Mouse (Mus musculus) hindbrain, embryonic 14.5 days (tissue): ENCODE measurements around the gene Irf6. TPM values are rescaled to one million over a fixed set of nuclear protein-coding genes. Genes with fewer than 3 reads are reported as not detected.

Source experiments
- ATAC-seq: fragments of 200-750 bp; cut with Nextera tagmentation; 2 replicates; pipeline ENCODE4 v1.8.0; 2017; ENCODE audit warnings: moderate number of reproducible peaks, mild to moderate bottlenecking, moderate TSS enrichment, moderate library complexity; ENCODE audit not compliant: low FRiP score
- DNase-seq: peaks from one replicate; pipeline ENCODE4 v3.0.0-alpha.2; 2015; ENCODE audit warnings: low spot score
- H3K27ac ChIP-seq: fragments of 300-500 bp; sonication (generic); 2 replicates; pipeline ENCODE4 v1.5.1; 2014; ENCODE audit warnings: mild to moderate bottlenecking, moderate library complexity
- H3K27me3 ChIP-seq: fragments of 300-500 bp; sonication (generic); 2 replicates; pipeline ENCODE4 v1.6.1; 2014; ENCODE audit warnings: mild to moderate bottlenecking, low read length, mixed read lengths; ENCODE audit not compliant: control insufficient read depth, insufficient read depth
- H3K36me3 ChIP-seq: fragments of 300-500 bp; sonication (generic); replicated peaks from 2 replicates; pipeline ENCODE4 v1.6.1; 2014; ENCODE audit not compliant: control insufficient read depth, insufficient read depth
- H3K4me1 ChIP-seq: fragments of 300-500 bp; sonication (generic); replicated peaks from 2 replicates; pipeline ENCODE4 v1.6.1; 2014; ENCODE audit warnings: antibody characterized with exemption, low read length, mixed read lengths; ENCODE audit not compliant: control insufficient read depth, insufficient read depth
- H3K4me2 ChIP-seq: fragments of 300-500 bp; sonication (generic); replicated peaks from 2 replicates; pipeline ENCODE4 v1.6.1; 2014; ENCODE audit warnings: mild to moderate bottlenecking, moderate library complexity
- H3K4me3 ChIP-seq: fragments of 300-500 bp; sonication (generic); replicated peaks from 2 replicates; pipeline ENCODE4 v1.5.1; 2014; ENCODE audit warnings: mild to moderate bottlenecking, low read length
- H3K9ac ChIP-seq: fragments of 300-500 bp; sonication (generic); 2 replicates; pipeline ENCODE4 v1.6.1; 2014
- H3K9me3 ChIP-seq: fragments of 300-500 bp; sonication (generic); 2 replicates; pipeline ENCODE4 v1.6.1; 2016; ENCODE audit warnings: low read length; ENCODE audit not compliant: control insufficient read depth
- WGBS: fragments of 180-500 bp; shearing (Covaris S2); extraction: QIAGEN DNeasy Blood & Tissue Kit; methylation state at CpG from one replicate; pipeline ENCODE4 v1.1.7; 2014; 5-methylcytosine and 5-hydroxymethylcytosine counted together
- polyA plus RNA-seq: library from polyadenylated mRNA; unstranded; fragments of >200 nt; fragmentation: Nextera tagmentation; extraction: Ambion mirVana; gene quantifications from 2 replicates; pipeline ENCODE4 v1.2.1, GENCODE M21; 2014

The Irf6 gene
- polyA plus RNA-seq, 1 experiment from 2014 or later, result 1.0 TPM

DNA sequence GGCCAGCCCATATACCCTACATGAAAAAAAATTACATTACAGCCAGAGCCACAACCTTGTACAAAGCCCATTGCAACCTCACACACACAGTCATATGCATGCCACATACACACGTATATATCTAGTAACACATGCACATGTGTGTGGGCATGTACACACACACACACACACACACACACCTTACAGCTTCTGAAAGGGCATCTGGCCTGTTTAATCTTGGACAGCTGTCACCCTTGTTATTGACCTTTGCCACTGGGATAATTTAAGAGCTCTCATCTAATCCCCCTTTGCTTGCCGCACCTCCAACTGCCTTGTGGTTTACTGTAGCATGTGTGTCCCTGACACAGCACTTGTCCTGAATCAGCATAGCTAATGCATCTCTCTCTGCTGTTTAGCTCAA, 50.9 kb downstream of the Irf6 start:
- Histone ChIP-seq H3K4me1 (no peaks in the 10 kb centered on the region), H3K9ac (no peak overlapping the region), H3K9me3 (no peaks in the 10 kb centered on the region), H3K27me3 (no peaks in the 10 kb centered on the region), H3K27ac (no peak overlapping the region), H3K36me3 (no peaks in the 10 kb centered on the region), H3K4me2 (no peak overlapping the region), H3K4me3 (no peak overlapping the region)
- DNase-seq (no peak), ATAC-seq (no peak)
- WGBS, result 93% methylated on average over 2 of the region's 2 CpGs

DNA sequence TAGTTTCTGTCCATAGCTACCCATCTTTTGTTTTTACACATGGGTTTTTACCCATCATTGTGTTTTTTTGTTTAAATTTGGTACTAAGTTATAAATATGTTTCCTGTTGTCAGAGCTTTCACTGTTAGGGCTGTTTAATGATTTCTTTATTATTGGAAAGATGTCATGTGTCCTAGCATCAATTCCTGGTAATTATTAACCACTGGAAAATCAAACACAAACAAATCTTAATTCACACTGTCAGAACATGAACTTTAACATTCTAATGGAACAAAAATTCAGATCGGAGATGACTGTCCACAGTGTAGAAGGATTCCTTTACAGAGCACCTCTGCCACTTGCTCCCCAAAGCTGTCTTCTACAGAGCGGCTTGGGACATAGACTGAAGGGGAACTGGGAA, 52.5 kb downstream of the Irf6 start:
- no peak for ATAC-seq
- 97% methylated on average over 2 of the region's 2 CpGs for WGBS
- H3K4me1 ChIP-seq, result no peaks in the 10 kb centered on the region
- no peak overlapping the region for H3K9ac ChIP-seq
- H3K27me3 ChIP-seq, result no peaks in the 10 kb centered on the region
- H3K4me2 ChIP-seq, result no peak overlapping the region
- no peaks in the 10 kb centered on the region for H3K36me3 ChIP-seq
- no peak for DNase-seq
- no peak overlapping the region for H3K27ac ChIP-seq
- H3K9me3 ChIP-seq, result no peaks in the 10 kb centered on the region
- H3K4me3 ChIP-seq, result no peak overlapping the region

DNA sequence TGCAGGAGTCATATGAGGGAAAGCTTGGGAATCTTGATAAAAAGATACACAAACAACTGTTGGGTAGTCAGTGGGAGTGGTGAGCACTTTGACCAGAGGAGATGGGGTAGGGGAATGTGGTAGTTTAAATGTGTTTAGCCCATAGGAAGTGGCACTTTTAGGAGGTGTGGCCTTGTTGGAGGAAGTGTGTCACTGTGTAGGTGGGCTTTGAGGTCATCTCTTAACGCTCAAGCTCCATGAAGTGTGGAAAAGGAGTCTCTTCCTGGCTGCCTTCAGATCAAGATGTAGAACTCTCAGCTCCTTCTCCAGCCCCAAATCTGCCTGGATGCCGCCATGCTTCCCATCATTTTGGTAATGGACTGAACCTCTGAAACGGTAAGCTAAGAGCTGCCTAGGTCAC, 54.6 kb downstream of the Irf6 start, which contains the start of gene Lamb3:
TSS of gene Lamb3 (plus strand) at position 197 of the 400 bp plus-strand sequence.
- H3K4me3 ChIP-seq, result no peak within 1 kb of the TSS
- H3K27me3 ChIP-seq, result no peaks in the 10 kb centered on the region
- H3K4me1 ChIP-seq, result no peaks in the 10 kb centered on the region
- H3K4me2 ChIP-seq, result no peak within 1 kb of the TSS
- H3K36me3 ChIP-seq, result no peaks in the 10 kb centered on the region
- H3K9ac ChIP-seq, result no peak within 1 kb of the TSS
- no peaks in the 10 kb centered on the region for H3K9me3 ChIP-seq
- DNase-seq, result no peak
- no peak for ATAC-seq
- H3K27ac ChIP-seq, result no peak within 1 kb of the TSS
- 94% methylated on average over 3 of the region's 3 CpGs for whole genome bisulfite sequencing

DNA sequence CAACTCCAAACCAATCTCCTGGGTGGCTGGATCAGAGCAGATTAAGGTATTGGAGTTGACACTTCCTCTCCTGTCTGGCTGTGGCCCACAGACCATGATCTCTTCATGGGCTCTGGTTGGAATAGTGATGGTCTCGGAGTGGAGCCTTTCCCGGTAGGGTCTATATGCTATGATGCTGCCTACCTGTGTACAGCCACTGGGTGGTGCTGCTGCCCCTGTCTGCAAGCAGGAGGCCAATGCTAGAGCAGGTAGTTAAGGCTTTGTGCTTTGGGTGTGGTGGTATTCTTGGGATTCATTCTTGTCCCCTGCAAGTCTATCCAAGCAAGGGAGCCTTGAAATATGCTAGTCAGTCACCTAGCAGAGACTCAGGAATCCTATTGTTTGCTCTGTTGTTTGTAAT, 55.3 kb downstream of the Irf6 start:
- Histone ChIP-seq H3K4me3 (no peak overlapping the region), H3K27me3 (no peaks in the 10 kb centered on the region), H3K27ac (no peak overlapping the region), H3K9ac (no peak overlapping the region), H3K36me3 (no peaks in the 10 kb centered on the region), H3K9me3 (no peaks in the 10 kb centered on the region), H3K4me1 (no peaks in the 10 kb centered on the region), H3K4me2 (no peak overlapping the region)
- ATAC-seq, result no peak
- WGBS, result 46% methylated on average over 2 of the region's 2 CpGs
- DNase-seq, result no peak

- ATAC-seq, result no peak
- no peak for DNase-seq
- Histone ChIP-seq H3K4me3 (no peak overlapping the region), H3K27me3 (no peaks in the 10 kb centered on the region), H3K9me3 (no peaks in the 10 kb centered on the region), H3K4me1 (no peaks in the 10 kb centered on the region), H3K9ac (no peak overlapping the region), H3K27ac (no peak overlapping the region), H3K4me2 (no peak overlapping the region), H3K36me3 (no peaks in the 10 kb centered on the region)
- 76% methylated on average over 5 of the region's 5 CpGs for WGBS
These were observed 58.5 kb downstream of the Irf6 start for GRCm38 (mm10) chr1:193211371-193211770.

- Histone ChIP-seq H3K27ac (no peak overlapping the region), H3K9ac (no peak overlapping the region), H3K9me3 (no peaks in the 10 kb centered on the region), H3K36me3 (no peaks in the 10 kb centered on the region), H3K4me1 (no peaks in the 10 kb centered on the region), H3K27me3 (no peaks in the 10 kb centered on the region), H3K4me3 (no peak overlapping the region), H3K4me2 (no peak overlapping the region)
- 77% methylated on average over 5 of the region's 5 CpGs for WGBS
- ATAC-seq (no peak), DNase-seq (no peak)
These were observed 61.1 kb downstream of the Irf6 start for GRCm38 (mm10) chr1:193214053-193214452.

DNA sequence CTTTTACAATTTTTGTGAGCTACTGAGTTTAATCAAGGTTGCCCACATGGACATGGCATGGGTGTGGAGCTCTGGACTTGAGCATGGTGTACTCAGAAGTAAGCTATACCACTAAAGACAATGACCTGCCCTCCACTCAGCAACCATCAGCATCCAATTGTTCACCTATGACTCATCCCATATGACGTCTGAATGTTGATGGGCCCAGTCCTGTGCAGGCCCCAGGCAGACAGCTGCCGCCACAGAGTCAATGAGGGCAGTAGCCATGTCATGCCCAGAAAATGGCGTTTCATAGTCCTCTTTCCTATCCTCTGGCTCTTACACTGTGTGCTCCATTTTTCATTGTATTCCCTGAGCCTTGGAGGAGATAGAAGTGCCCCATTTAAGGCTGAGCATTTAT, 63.1 kb downstream of the Irf6 start:
- H3K4me2 ChIP-seq, result no peak overlapping the region
- DNase-seq (no peak), ATAC-seq (no peak)
- no peaks in the 10 kb centered on the region for H3K4me1 ChIP-seq
- no peak overlapping the region for H3K27ac ChIP-seq
- H3K27me3 ChIP-seq, result no peaks in the 10 kb centered on the region
- 76% methylated on average over 3 of the region's 3 CpGs for WGBS
- H3K9ac ChIP-seq, result no peak overlapping the region
- no peak overlapping the region for H3K4me3 ChIP-seq
- no peaks in the 10 kb centered on the region for H3K9me3 ChIP-seq
- H3K36me3 ChIP-seq, result no peaks in the 10 kb centered on the region

DNA sequence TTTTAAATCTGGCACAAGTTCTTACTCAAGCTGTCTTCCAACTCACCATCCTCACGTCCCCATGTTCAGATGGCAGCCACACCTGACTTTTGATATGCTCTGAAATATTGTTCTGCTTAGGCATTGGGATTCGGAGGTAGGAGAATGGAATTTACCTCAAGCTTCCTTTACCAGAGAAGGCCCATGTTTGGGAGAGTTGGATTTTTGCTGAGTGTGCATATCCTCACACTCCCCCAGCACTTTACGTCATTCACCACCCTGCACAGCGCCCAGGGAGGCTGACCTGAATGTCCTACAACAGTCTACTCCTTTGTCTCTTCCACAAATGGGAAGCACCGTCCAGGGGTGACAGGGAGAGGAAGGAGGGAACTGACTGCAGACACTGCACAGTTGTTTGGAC, 67.5 kb downstream of the Irf6 start:
- Histone ChIP-seq H3K36me3 (no peaks in the 10 kb centered on the region), H3K4me3 (no peak overlapping the region), H3K27me3 (no peaks in the 10 kb centered on the region), H3K4me2 (no peak overlapping the region), H3K9ac (no peak overlapping the region), H3K9me3 (no peaks in the 10 kb centered on the region), H3K4me1 (no peaks in the 10 kb centered on the region), H3K27ac (no peak overlapping the region)
- DNase-seq (no peak), ATAC-seq (no peak)
- 64% methylated on average over 5 of the region's 5 CpGs for WGBS

Other genes with a start within 250 kb of the Irf6 start
- 9.1 and 10.5 TPM in 2 replicates for gene Syt14, start 117.3 kb upstream of the Irf6 start, polyA plus RNA-seq
- gene Diexf, start 22.8 kb upstream of the Irf6 start, polyA plus RNA-seq, result 8.0 and 8.4 TPM in 2 replicates
- 11.1 and 11.4 TPM in 2 replicates for gene A130010J15Rik, start 14.9 kb downstream of the Irf6 start, polyA plus RNA-seq
- gene Traf3ip3, start 48.6 kb downstream of the Irf6 start, polyA plus RNA-seq, result 2.1 TPM in 2 replicates
- gene Lamb3, start 54.6 kb downstream of the Irf6 start, polyA plus RNA-seq, result 0.18 and 0.31 TPM in 2 replicates
- gene Hsd11b1, start 111.0 kb downstream of the Irf6 start, polyA plus RNA-seq, result not detected in 2 replicates
- 6.5 and 9.6 TPM in 2 replicates for gene G0s2, start 120.1 kb downstream of the Irf6 start, polyA plus RNA-seq
- gene Camk1g, start 217.2 kb downstream of the Irf6 start, polyA plus RNA-seq, result 39.9 and 45.2 TPM in 2 replicates